Mouse (Mus musculus) layer of hippocampus, postnatal 14 days (tissue): ENCODE data around the gene Gm20441. TPM values are rescaled to one million over a fixed set of nuclear protein-coding genes. Genes with fewer than 3 reads are reported as not detected.
"Not testable (repeated sequence)": the region's sequence is repeated elsewhere in the genome, so short reads cannot be mapped to it uniquely, and the experiment has no call there.

Source experiments
- DNase-seq, 2 experiments: peaks; one replicate each; pipeline ENCODE4 v3.0.0; 2021 to 2022; ENCODE audit warnings: low spot score in 2 of 2, mixed read lengths in 1 of 2
- total RNA-seq, 2 experiments: library from RNA; stranded (reverse); gene quantifications; 2 replicates each; pipeline ENCODE4 v1.2.3; 2021

The Gm20441 gene
- total RNA-seq, 2 experiments from 2014 or later, result not detected

GRCm38 (mm10) chr10:75779206-75780174 is 1.3 kb downstream of the Gm20441 start:
- no peak for DNase-seq

GRCm38 (mm10) chr10:75777885-75778284 is 2.9 kb downstream of the Gm20441 start:
- DNase-seq, result no peak

GRCm38 (mm10) chr10:75776562-75776961 is 4.2 kb downstream of the Gm20441 start:
- DNase-seq, result no peak

GRCm38 (mm10) chr10:75774587-75774986 is 6.2 kb downstream of the Gm20441 start:
- DNase-seq, result no peak

GRCm38 (mm10) chr10:75774102-75774501 is 6.7 kb downstream of the Gm20441 start:
- DNase-seq, result no peak

- peak; percentile 72 to 82 for DNase-seq
Observed at GRCm38 (mm10) chr10:75772795-75773664, 7.7 kb downstream of the Gm20441 start, which contains the start of gene Ddt. Gene Ddt, minus strand, starts transcription at chr10:75773414.

- not testable (repeated sequence) for DNase-seq
Observed at GRCm38 (mm10) chr10:75767756-75768155, 13.0 kb downstream of the Gm20441 start.

- no peak for DNase-seq
Observed at GRCm38 (mm10) chr10:75766856-75767255, 13.9 kb downstream of the Gm20441 start.

- peak; percentile 49 to 64 for DNase-seq
Observed at GRCm38 (mm10) chr10:75764519-75765473, 16.0 kb downstream of the Gm20441 start.

- peak; percentile 97 to 99 for DNase-seq
Observed at GRCm38 (mm10) chr10:75763682-75764518, 16.9 kb downstream of the Gm20441 start, which contains the start of gene Cabin1. Gene Cabin1, minus strand, starts transcription at chr10:75764341.

- no peak for DNase-seq
Observed at GRCm38 (mm10) chr10:75762413-75762812, 18.3 kb downstream of the Gm20441 start.

- no peak for DNase-seq
Observed at GRCm38 (mm10) chr10:75760311-75760710, 20.4 kb downstream of the Gm20441 start.

GRCm38 (mm10) chr10:75756719-75757118 is 24.0 kb downstream of the Gm20441 start:
- no peak for DNase-seq

- peak; percentile 75 to 86 for DNase-seq
Observed at GRCm38 (mm10) chr10:75744017-75744416, 36.7 kb downstream of the Gm20441 start.

- DNase-seq, result peak; percentile 39 to 77
Observed at GRCm38 (mm10) chr10:75743369-75743768, 37.4 kb downstream of the Gm20441 start.

- no peak for DNase-seq
Observed at GRCm38 (mm10) chr10:75740866-75741265, 39.9 kb downstream of the Gm20441 start.

- DNase-seq, result no peak
Observed at GRCm38 (mm10) chr10:75725449-75725848, 55.3 kb downstream of the Gm20441 start.
